Mouse (Mus musculus) stomach, postnatal 0 days (tissue): ENCODE measurements around the gene Commd3. TPM values are rescaled to one million over a fixed set of nuclear protein-coding genes. Genes with fewer than 3 reads are reported as not detected.

Experiments used
- ATAC-seq: fragments of 200-750 bp; cut with Nextera tagmentation; 2 replicates; pipeline ENCODE4 v1.8.0; 2017; ENCODE audit not compliant: low FRiP score, low TSS enrichment
- DNase-seq: peaks from one replicate; pipeline ENCODE4 v3.0.0-alpha.2; 2016; ENCODE audit warnings: low spot score
- H3K27ac ChIP-seq: fragments of 300-500 bp; sonication (generic); replicated peaks from 2 replicates; pipeline ENCODE4 v1.5.1; 2014; ENCODE audit warnings: mild to moderate bottlenecking, control low read depth
- H3K27me3 ChIP-seq: fragments of 300-500 bp; sonication (generic); 2 replicates; pipeline ENCODE4 v1.6.1; 2014; ENCODE audit warnings: low read length; ENCODE audit not compliant: control insufficient read depth, insufficient read depth
- H3K36me3 ChIP-seq: fragments of 300-500 bp; sonication (generic); 2 replicates; pipeline ENCODE4 v1.6.1; 2014; ENCODE audit warnings: low read length, mixed read lengths; ENCODE audit not compliant: control insufficient read depth, insufficient read depth
- H3K4me1 ChIP-seq: fragments of 300-500 bp; sonication (generic); replicated peaks from 2 replicates; pipeline ENCODE4 v1.6.1; 2014; ENCODE audit warnings: antibody characterized with exemption; ENCODE audit not compliant: control insufficient read depth, insufficient read depth
- H3K4me2 ChIP-seq: fragments of 300-500 bp; sonication (generic); replicated peaks from 2 replicates; pipeline ENCODE4 v1.6.1; 2014; ENCODE audit warnings: low read depth, mild to moderate bottlenecking, control low read depth, moderate library complexity
- H3K4me3 ChIP-seq: fragments of 300-500 bp; sonication (generic); 2 replicates; pipeline ENCODE4 v1.5.1; 2014; ENCODE audit warnings: low read depth, low read length, control low read depth
- H3K9ac ChIP-seq: fragments of 300-500 bp; sonication (generic); 2 replicates; pipeline ENCODE4 v1.6.1; 2014; ENCODE audit warnings: mild to moderate bottlenecking, low read length, control low read depth, mixed read lengths
- H3K9me3 ChIP-seq: fragments of 300-500 bp; sonication (generic); 2 replicates; pipeline ENCODE4 v1.6.1; 2016; ENCODE audit warnings: low read length; ENCODE audit not compliant: control insufficient read depth
- CTCF ChIP-seq: IDR thresholded peaks from 2 replicates; pipeline ENCODE4 v1.5.1; 2016; ENCODE audit warnings: antibody characterized with exemption, low read depth, mild to moderate bottlenecking, moderate library complexity
- EP300 ChIP-seq: optimal IDR thresholded peaks from 2 replicates; pipeline ENCODE3; 2016; ENCODE audit warnings: antibody characterized with exemption
- WGBS: fragments of 180-500 bp; shearing (Covaris S2); extraction: QIAGEN DNeasy Blood & Tissue Kit; methylation state at CpG from one replicate; pipeline ENCODE4 v1.1.7; 2014; 5-methylcytosine and 5-hydroxymethylcytosine counted together
- polyA plus RNA-seq: library from polyadenylated mRNA; unstranded; fragments of >200 nt; fragmentation: Nextera tagmentation; extraction: Ambion mirVana; gene quantifications from 2 replicates; pipeline ENCODE4 v1.2.1, GENCODE M21; 2015

Commd3 gene
- polyA plus RNA-seq, 1 experiment from 2014 or later = 169 TPM

DNA sequence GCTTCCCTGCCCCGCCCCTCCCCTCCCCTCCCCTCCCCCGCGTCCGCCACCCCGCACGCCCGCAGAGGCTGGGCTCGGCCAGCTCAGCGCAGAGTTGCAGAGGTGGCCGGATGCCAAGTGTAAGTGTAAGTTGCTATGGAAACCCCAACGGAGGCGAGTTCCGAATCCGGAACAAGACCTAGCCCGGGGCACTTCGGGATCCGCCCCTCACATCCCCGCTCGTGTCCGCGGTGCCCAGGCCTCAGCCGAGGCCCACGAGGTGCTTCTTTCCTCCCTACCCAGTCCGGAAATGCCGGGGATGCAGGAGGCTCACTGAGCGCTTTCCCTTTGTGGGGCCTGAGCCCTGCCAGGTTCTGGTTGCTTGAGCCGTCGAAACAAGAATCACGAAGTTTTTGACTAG, 8.8 kb downstream of the Commd3 start:
- no peak overlapping the region for H3K27ac ChIP-seq
- no peak overlapping the region for H3K9ac ChIP-seq
- peaks cover 3% of the 10 kb centered on the region for H3K4me1 ChIP-seq
- TF ChIP-seq EP300 = no peak
- no peak for TF ChIP-seq CTCF
- 9% methylated on average over 26 of the region's 29 CpGs for WGBS
- H3K27me3 ChIP-seq = no peaks in the 10 kb centered on the region
- peak overlapping the region; percentile 33 for H3K4me3 ChIP-seq
- H3K9me3 ChIP-seq = no peaks in the 10 kb centered on the region
- peak overlapping the region; percentile 61 for H3K4me2 ChIP-seq
- ATAC-seq = no peak
- H3K36me3 ChIP-seq = peaks cover 5% of the 10 kb centered on the region; the same call in 1 of the 2 replicates
- peak; percentile 52 for DNase-seq

GRCm38 (mm10) chr2:18684062-18684461, 11.9 kb downstream of the Commd3 start:
- TF ChIP-seq EP300 (no peak), CTCF (no peak)
- Histone ChIP-seq H3K9ac (no peak overlapping the region), H3K36me3 (peaks cover 5% of the 10 kb centered on the region; the same call in 1 of the 2 replicates), H3K4me3 (no peak overlapping the region), H3K4me1 (peaks cover 3% of the 10 kb centered on the region), H3K27ac (no peak overlapping the region), H3K4me2 (no peak overlapping the region), H3K9me3 (no peaks in the 10 kb centered on the region), H3K27me3 (peaks cover 3% of the 10 kb centered on the region; the same call in 1 of the 2 replicates)
- 80% methylated on average over 5 of the region's 5 CpGs for WGBS
- ATAC-seq (no peak), DNase-seq (no peak)

DNA sequence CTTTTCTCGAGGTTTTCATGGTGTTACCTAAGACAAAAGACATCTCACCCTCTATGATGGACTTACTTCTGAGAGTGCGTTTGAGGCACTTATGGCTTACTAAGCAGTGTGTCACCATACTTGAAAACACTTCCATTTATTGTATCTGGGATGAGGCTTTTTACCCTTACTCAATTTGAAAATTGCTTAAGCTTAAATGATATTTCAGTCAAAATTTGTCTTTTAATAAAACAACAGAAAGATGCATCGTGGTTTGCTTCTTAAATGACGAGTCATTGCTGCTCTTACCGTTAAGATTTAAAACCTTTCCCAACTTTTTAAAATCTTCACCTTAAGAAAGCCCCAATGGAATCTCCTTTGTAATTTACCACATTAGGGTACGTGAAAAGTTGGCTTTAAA, 14.2 kb downstream of the Commd3 start:
- TF ChIP-seq EP300 = no peak
- TF ChIP-seq CTCF = no peak
- H3K27ac ChIP-seq = no peak overlapping the region
- no peaks in the 10 kb centered on the region for H3K9me3 ChIP-seq
- H3K27me3 ChIP-seq = peaks cover 10% of the 10 kb centered on the region; the same call in 1 of the 2 replicates
- ATAC-seq = no peak
- H3K36me3 ChIP-seq = peaks cover 5% of the 10 kb centered on the region; the same call in 1 of the 2 replicates
- H3K4me2 ChIP-seq = no peak overlapping the region
- no peak overlapping the region for H3K9ac ChIP-seq
- no peak overlapping the region for H3K4me3 ChIP-seq
- H3K4me1 ChIP-seq = peaks cover 5% of the 10 kb centered on the region
- 86% methylated on average over 6 of the region's 6 CpGs for WGBS
- DNase-seq = no peak

- no peak overlapping the region for H3K9ac ChIP-seq
- WGBS = 91% methylated on average over 8 of the region's 8 CpGs
- H3K36me3 ChIP-seq = peaks cover 5% of the 10 kb centered on the region; the same call in 1 of the 2 replicates
- no peak overlapping the region for H3K27ac ChIP-seq
- no peak overlapping the region for H3K4me3 ChIP-seq
- no peak for TF ChIP-seq EP300
- no peak for TF ChIP-seq CTCF
- peaks cover 10% of the 10 kb centered on the region; the same call in 1 of the 2 replicates for H3K27me3 ChIP-seq
- no peak for DNase-seq
- peaks cover 5% of the 10 kb centered on the region for H3K4me1 ChIP-seq
- ATAC-seq = no peak
- H3K9me3 ChIP-seq = no peaks in the 10 kb centered on the region
- no peak overlapping the region for H3K4me2 ChIP-seq
Measured at GRCm38 (mm10) chr2:18686826-18687519, 14.8 kb downstream of the Commd3 start.

DNA sequence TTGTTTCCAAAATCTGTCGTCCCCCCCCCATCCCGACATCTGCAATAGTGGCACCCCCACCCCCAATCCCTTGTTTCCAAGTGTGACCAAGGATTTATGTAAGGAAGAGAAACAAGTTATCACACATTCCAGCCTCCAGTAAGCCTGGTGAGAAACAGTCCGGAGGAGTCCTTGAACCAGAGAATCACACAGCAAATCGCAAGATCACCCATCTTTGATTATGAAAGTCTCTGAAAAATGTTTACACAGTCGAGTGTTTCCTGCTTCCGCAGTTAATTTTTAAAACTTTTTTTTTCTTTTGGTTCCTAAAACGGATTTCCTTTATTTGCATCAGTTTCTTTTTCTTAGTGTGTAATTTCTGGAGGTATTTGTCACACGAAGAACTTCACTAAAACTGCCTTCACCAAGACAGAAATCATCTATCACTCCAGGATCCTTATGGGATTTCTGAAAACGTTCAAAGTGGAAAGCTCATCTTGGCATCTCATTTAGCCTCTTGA, 15.5 kb downstream of the Commd3 start:
- Histone ChIP-seq H3K9me3 (no peaks in the 10 kb centered on the region), H3K4me1 (peaks cover 5% of the 10 kb centered on the region), H3K36me3 (peaks cover 5% of the 10 kb centered on the region; the same call in 1 of the 2 replicates), H3K9ac (no peak overlapping the region), H3K4me2 (no peak overlapping the region), H3K27me3 (peaks cover 12% of the 10 kb centered on the region; the same call in 1 of the 2 replicates), H3K27ac (no peak overlapping the region), H3K4me3 (no peak overlapping the region)
- no peak for DNase-seq
- 29% methylated on average over 9 of the region's 9 CpGs for WGBS
- no peak for TF ChIP-seq CTCF
- TF ChIP-seq EP300 = no peak
- ATAC-seq = no peak

DNA sequence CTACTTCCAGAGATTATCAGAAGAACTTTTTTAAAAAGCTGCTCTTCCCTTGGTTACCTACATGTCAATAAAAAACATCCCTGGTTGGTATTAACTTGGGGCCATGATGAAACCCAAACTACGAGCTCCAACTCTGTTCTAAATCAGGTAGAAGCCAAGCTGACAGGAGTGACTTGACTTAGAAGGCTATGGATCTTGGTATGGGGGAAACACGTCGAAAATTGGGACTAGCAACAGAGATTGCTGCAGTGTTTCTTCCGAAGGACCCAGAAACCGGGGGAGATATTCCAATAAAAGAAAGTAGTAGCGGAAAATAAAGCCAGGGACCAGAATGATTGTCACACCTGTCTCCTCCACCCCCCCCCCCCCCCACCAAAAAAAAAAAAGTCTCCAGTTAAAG, 16.1 kb downstream of the Commd3 start:
- WGBS = 26% methylated on average over 6 of the region's 6 CpGs
- H3K27me3 ChIP-seq = peaks cover 12% of the 10 kb centered on the region; the same call in 1 of the 2 replicates
- H3K9ac ChIP-seq = no peak overlapping the region
- H3K9me3 ChIP-seq = no peaks in the 10 kb centered on the region
- peaks cover 5% of the 10 kb centered on the region for H3K4me1 ChIP-seq
- TF ChIP-seq CTCF = no peak
- no peak for TF ChIP-seq EP300
- peak overlapping the region; percentile 64; the same call in 1 of the 2 replicates for H3K4me2 ChIP-seq
- H3K27ac ChIP-seq = no peak overlapping the region
- ATAC-seq (no peak), DNase-seq (no peak)
- H3K4me3 ChIP-seq = peak overlapping the region; percentile 51
- peaks cover 5% of the 10 kb centered on the region; the same call in 1 of the 2 replicates for H3K36me3 ChIP-seq
